Mouse (Mus musculus) heart, embryonic 14.5 days (tissue): ENCODE results near the gene H2-Eb2. TPM values are rescaled to one million over a fixed set of nuclear protein-coding genes. Genes with fewer than 3 reads are reported as not detected.

Source experiments
- ATAC-seq: fragments of 200-750 bp; cut with Nextera tagmentation; 2 replicates; pipeline ENCODE4 v1.8.0; 2017; ENCODE audit warnings: low read depth, moderate TSS enrichment; ENCODE audit not compliant: insufficient number of reproducible peaks, insufficient read depth, low FRiP score
- H3K27ac ChIP-seq, 2 experiments: fragments of 200-500 bp in 1 of 2; fragments of 300-500 bp in 1 of 2; sonication (generic) in 1 of 2; replicated peaks in 1 of 2; 2 replicates each; pipeline ENCODE4 v1.5.1; 2012 to 2014; ENCODE audit warnings: low read depth in 2 of 2, low read length in 2 of 2, control low read depth in 1 of 2, mild to moderate bottlenecking in 1 of 2, mixed read lengths in 1 of 2; ENCODE audit not compliant: control insufficient read depth in 1 of 2, insufficient read depth in 1 of 2
- H3K27me3 ChIP-seq: fragments of 300-500 bp; sonication (generic); 2 replicates; pipeline ENCODE4 v1.6.1; 2014; ENCODE audit warnings: mild to moderate bottlenecking, low read length, control low read depth; ENCODE audit not compliant: control insufficient read depth, insufficient read depth
- H3K36me3 ChIP-seq: fragments of 300-500 bp; sonication (generic); 2 replicates; pipeline ENCODE4 v1.6.1; 2014; ENCODE audit warnings: mild to moderate bottlenecking, control low read depth, low read length, mixed read lengths; ENCODE audit not compliant: control insufficient read depth, insufficient read depth
- H3K4me1 ChIP-seq, 2 experiments: fragments of 200-500 bp in 1 of 2; fragments of 300-500 bp in 1 of 2; sonication (generic) in 1 of 2; 2 replicates each; pipeline ENCODE4 v1.6.1; 2012 to 2014; ENCODE audit warnings: low read length in 2 of 2, control low read depth in 1 of 2, mixed read lengths in 1 of 2; ENCODE audit not compliant: control insufficient read depth in 2 of 2, insufficient read depth in 2 of 2
- H3K4me2 ChIP-seq: fragments of 300-500 bp; sonication (generic); 2 replicates; pipeline ENCODE4 v1.6.1; 2014; ENCODE audit warnings: mild to moderate bottlenecking, low read length
- H3K4me3 ChIP-seq, 2 experiments: fragments of 200-500 bp in 1 of 2; fragments of 300-500 bp in 1 of 2; sonication (generic) in 1 of 2; 2 replicates each; pipeline ENCODE4 v1.5.1; 2012 to 2014; ENCODE audit warnings: low read length in 2 of 2, mild to moderate bottlenecking in 2 of 2, control low read depth in 1 of 2, low read depth in 1 of 2, moderate library complexity in 1 of 2; ENCODE audit not compliant: control insufficient read depth in 1 of 2, insufficient read depth in 1 of 2
- H3K9ac ChIP-seq: fragments of 300-500 bp; sonication (generic); 2 replicates; pipeline ENCODE4 v1.6.1; 2014; ENCODE audit warnings: mild to moderate bottlenecking, low read length
- H3K9me3 ChIP-seq: fragments of 300-500 bp; sonication (generic); 2 replicates; pipeline ENCODE4 v1.6.1; 2016; ENCODE audit warnings: low read length, control low read depth; ENCODE audit not compliant: control insufficient read depth
- WGBS: fragments of 180-500 bp; shearing (Covaris S2); extraction: QIAGEN DNeasy Blood & Tissue Kit; methylation state at CpG from one replicate; pipeline ENCODE4 v1.1.7; 2014; 5-methylcytosine and 5-hydroxymethylcytosine counted together
- polyA plus RNA-seq: library from polyadenylated mRNA; unstranded; fragments of >200 nt; fragmentation: Nextera tagmentation; extraction: Ambion mirVana; gene quantifications from 2 replicates; pipeline ENCODE4 v1.2.1, GENCODE M21; 2014

H2-Eb2 gene
- polyA plus RNA-seq, 1 experiment from 2014 or later = not detected

- 67% methylated on average over 1 of the region's 1 CpGs for WGBS
- Histone ChIP-seq H3K27me3 (no peaks in the 10 kb centered on the region), H3K9ac (no peak overlapping the region), H3K4me2 (no peak overlapping the region), H3K27ac (no peak overlapping the region), H3K36me3 (no peaks in the 10 kb centered on the region), H3K4me1 (no peaks in the 10 kb centered on the region), H3K9me3 (no peaks in the 10 kb centered on the region), H3K4me3 (no peak overlapping the region)
- ATAC-seq = no peak
Measured at GRCm38 (mm10) chr17:34354940-34355339, 29.5 kb downstream of the H2-Eb2 start.

- H3K9me3 ChIP-seq = no peaks in the 10 kb centered on the region
- no peak overlapping the region for H3K27ac ChIP-seq
Measured at GRCm38 (mm10) chr17:34362954-34363546, 37.6 kb downstream of the H2-Eb2 start.

GRCm38 (mm10) chr17:34363676-34364310, 38.3 kb downstream of the H2-Eb2 start:
- no peak for ATAC-seq
- WGBS = 80% methylated on average over 3 of the region's 3 CpGs
- no peak overlapping the region for H3K9ac ChIP-seq

More at GRCm38 (mm10) chr17:34362954-34363546, 37.6 kb downstream of the H2-Eb2 start:
- Histone ChIP-seq H3K27me3 (no peaks in the 10 kb centered on the region), H3K9ac (no peak overlapping the region), H3K4me1 (no peaks in the 10 kb centered on the region), H3K36me3 (no peaks in the 10 kb centered on the region), H3K4me2 (no peak overlapping the region), H3K4me3 (no peak overlapping the region)
- 78% methylated on average over 15 of the region's 15 CpGs for whole genome bisulfite sequencing
- ATAC-seq = no peak

GRCm38 (mm10) chr17:34365031-34365430, 39.6 kb downstream of the H2-Eb2 start:
- Histone ChIP-seq H3K27ac (no peak overlapping the region), H3K27me3 (no peaks in the 10 kb centered on the region), H3K4me2 (no peak overlapping the region), H3K9me3 (no peaks in the 10 kb centered on the region), H3K4me3 (no peak overlapping the region), H3K4me1 (no peaks in the 10 kb centered on the region), H3K9ac (no peak overlapping the region), H3K36me3 (no peaks in the 10 kb centered on the region)
- WGBS = 62% methylated on average over 10 of the region's 10 CpGs
- no peak for ATAC-seq

More at GRCm38 (mm10) chr17:34363676-34364310, 38.3 kb downstream of the H2-Eb2 start:
- no peaks in the 10 kb centered on the region for H3K27me3 ChIP-seq
- H3K9me3 ChIP-seq = no peaks in the 10 kb centered on the region
- no peak overlapping the region for H3K4me3 ChIP-seq
- no peak overlapping the region for H3K4me2 ChIP-seq
- H3K27ac ChIP-seq = no peak overlapping the region
- no peaks in the 10 kb centered on the region for H3K4me1 ChIP-seq
- no peaks in the 10 kb centered on the region for H3K36me3 ChIP-seq

- Histone ChIP-seq H3K4me1 (no peaks in the 10 kb centered on the region), H3K4me2 (no peak overlapping the region), H3K9ac (no peak overlapping the region), H3K4me3 (no peak overlapping the region), H3K36me3 (no peaks in the 10 kb centered on the region), H3K27ac (no peak overlapping the region), H3K27me3 (no peaks in the 10 kb centered on the region), H3K9me3 (no peaks in the 10 kb centered on the region)
- no peak for ATAC-seq
- WGBS = 52% methylated on average over 4 of the region's 4 CpGs
Measured at GRCm38 (mm10) chr17:34370563-34370962, 45.1 kb downstream of the H2-Eb2 start.

- Histone ChIP-seq H3K4me1 (no peaks in the 10 kb centered on the region), H3K27me3 (no peaks in the 10 kb centered on the region), H3K36me3 (no peaks in the 10 kb centered on the region), H3K9me3 (no peaks in the 10 kb centered on the region), H3K9ac (no peak overlapping the region), H3K4me3 (no peak overlapping the region), H3K4me2 (no peak overlapping the region), H3K27ac (no peak overlapping the region)
- ATAC-seq = no peak
- 77% methylated on average over 6 of the region's 6 CpGs for whole genome bisulfite sequencing
Measured at GRCm38 (mm10) chr17:34373055-34373709, 47.7 kb downstream of the H2-Eb2 start.

GRCm38 (mm10) chr17:34376847-34377246, 51.4 kb downstream of the H2-Eb2 start, which contains the start of gene Btnl1:
TSS of gene Btnl1 (plus strand) at chr17:34377132.
- ATAC-seq = no peak
- Histone ChIP-seq H3K4me2 (no peak within 1 kb of the TSS), H3K4me3 (no peak within 1 kb of the TSS), H3K27me3 (no peaks in the 10 kb centered on the region), H3K36me3 (no peaks in the 10 kb centered on the region), H3K27ac (no peak within 1 kb of the TSS), H3K9ac (no peak within 1 kb of the TSS), H3K9me3 (no peaks in the 10 kb centered on the region), H3K4me1 (no peaks in the 10 kb centered on the region)
- WGBS = 60% methylated on average over 2 of the region's 2 CpGs
